Mouse (Mus musculus): ENCODE measurements around the gene Disp2. TPM values are rescaled to one million over a fixed set of nuclear protein-coding genes. Genes with fewer than 3 reads are reported as not detected.

Gene Disp2
- polyA plus RNA-seq, 1 experiment from 2014 or later = 20.9 TPM

DNA sequence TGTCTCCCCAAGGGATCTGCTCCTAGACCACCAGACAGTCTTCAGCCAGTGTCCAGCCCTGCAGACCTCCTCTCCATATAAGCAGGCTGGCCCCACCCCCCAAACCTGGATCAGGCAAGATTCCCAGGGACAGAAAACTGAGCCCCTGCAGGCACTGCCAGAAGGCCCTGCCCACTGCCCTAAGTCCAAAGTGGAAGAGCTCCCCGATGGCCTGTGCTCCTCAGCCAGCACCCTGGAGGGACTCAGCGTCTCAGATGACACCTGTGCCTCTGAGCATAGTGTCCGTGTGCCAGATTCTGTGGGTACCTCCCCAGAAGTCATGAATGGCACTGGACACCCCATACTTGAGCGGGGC is 12.7 kb downstream of the Disp2 start:
- Histone ChIP-seq H3K36me3 (peaks cover 24% of the 10 kb centered on the region), H3K9me3 (replicated peaks) (no peaks in the 10 kb centered on the region)

DNA sequence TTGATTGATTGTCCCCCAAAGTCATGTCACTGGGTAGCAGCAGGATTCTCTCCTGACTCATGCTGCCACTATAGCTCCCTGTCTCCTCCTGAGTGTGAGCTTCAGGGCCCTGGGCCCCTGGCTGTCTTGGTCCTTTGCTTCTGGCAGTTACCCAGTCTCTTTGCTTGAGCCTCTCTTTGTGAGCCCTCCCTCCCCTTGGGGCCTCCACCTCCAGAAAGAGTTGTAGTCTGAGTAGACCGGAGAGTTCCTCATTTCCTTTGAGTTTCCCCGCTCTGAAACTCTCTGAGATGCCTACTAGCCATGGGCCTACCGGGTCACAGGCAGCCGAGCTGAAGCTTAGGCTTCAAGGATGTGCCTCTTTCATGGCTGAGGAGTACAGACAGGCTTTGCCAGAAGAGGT is 14.1 kb downstream of the Disp2 start:
- 82% methylated on average over 4 of the region's 4 CpGs for WGBS
- Histone ChIP-seq H3K4me2 (replicated peaks) (no peak overlapping the region), H3K4me3 (no peak overlapping the region), H3K27me3 (peaks cover 20% of the 10 kb centered on the region), H3K36me3 (peaks cover 22% of the 10 kb centered on the region), H3K27ac (no peak overlapping the region), H3K9ac (no peak overlapping the region), H3K4me1 (peaks cover 9% of the 10 kb centered on the region; the same call in 1 of the 2 replicates), H3K9me3 (replicated peaks) (no peaks in the 10 kb centered on the region; the same call in 1 of the 2 replicates)
- no peak for ATAC-seq (ENCODE audit: low FRiP score)

More for the DNA sequence above, 12.7 kb downstream of the Disp2 start:
- ATAC-seq (ENCODE audit: low FRiP score) = no peak
- Histone ChIP-seq H3K4me3 (no peak overlapping the region), H3K4me2 (replicated peaks) (no peak overlapping the region), H3K4me1 (peaks cover 9% of the 10 kb centered on the region; the same call in 1 of the 2 replicates), H3K27ac (no peak overlapping the region), H3K27me3 (peaks cover 22% of the 10 kb centered on the region), H3K9ac (no peak overlapping the region)
- WGBS = 77% methylated on average over 4 of the region's 4 CpGs

DNA sequence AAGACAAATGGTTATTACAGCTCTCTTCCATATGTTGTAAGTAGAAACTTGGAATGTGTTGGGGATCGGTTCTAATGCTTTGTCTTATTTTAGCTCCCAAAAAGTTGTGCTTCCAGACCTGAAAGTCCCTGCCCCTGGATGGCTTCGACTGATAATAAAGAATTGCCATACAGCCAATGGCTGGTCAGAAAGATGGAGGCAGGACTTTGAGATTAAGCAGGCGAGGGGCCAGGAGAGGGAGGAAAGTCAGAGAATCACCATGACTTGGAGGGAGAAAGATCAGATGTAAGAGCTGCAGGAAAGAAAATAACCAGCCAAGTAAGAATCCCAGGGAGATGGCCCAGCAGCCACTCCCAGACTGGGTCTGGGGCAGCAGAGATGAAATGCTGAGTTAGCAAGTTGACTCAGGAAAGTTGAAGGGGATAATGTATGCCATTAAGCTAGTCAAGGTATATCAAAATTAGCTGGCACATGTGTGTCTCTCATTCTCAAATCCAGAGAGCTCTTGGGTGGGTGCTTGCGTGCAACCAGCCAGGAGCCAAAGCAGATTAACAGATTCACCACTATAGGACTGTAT is 23.1 kb downstream of the Disp2 start:
- Histone ChIP-seq H3K4me1 (no peaks in the 10 kb centered on the region), H3K27ac (no peak overlapping the region), H3K4me3 (no peak overlapping the region), H3K36me3 (no peaks in the 10 kb centered on the region), H3K4me2 (replicated peaks) (no peak overlapping the region), H3K27me3 (no peaks in the 10 kb centered on the region), H3K9me3 (replicated peaks) (no peaks in the 10 kb centered on the region; the same call in 1 of the 2 replicates), H3K9ac (no peak overlapping the region)
- no peak for ATAC-seq (ENCODE audit: low FRiP score)
- 73% methylated on average over 4 of the region's 4 CpGs for WGBS

DNA sequence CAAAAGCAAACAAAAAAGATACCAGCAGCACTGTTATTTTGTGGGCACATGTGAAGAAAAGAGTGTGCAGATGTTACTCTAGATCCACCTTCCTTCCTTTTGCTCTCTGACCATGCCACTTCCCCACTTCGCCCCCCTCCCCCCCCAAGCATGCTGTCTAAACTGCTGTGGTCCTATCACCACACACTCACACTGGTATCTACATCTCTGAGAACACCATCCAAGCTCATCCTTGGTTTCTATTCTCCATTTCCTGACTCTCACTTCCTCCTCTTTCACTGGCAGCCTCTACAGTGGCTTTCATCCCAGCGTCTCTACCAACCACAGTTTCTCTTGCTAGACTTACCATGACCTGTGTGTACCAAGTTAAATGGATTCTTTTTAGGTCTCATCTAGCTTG is 25.0 kb downstream of the Disp2 start:
- no peak for ATAC-seq (ENCODE audit: low FRiP score)
- Histone ChIP-seq H3K9ac (no peak overlapping the region), H3K4me1 (no peaks in the 10 kb centered on the region), H3K4me2 (replicated peaks) (no peak overlapping the region), H3K27ac (no peak overlapping the region), H3K36me3 (no peaks in the 10 kb centered on the region), H3K27me3 (no peaks in the 10 kb centered on the region), H3K4me3 (no peak overlapping the region), H3K9me3 (replicated peaks) (no peaks in the 10 kb centered on the region)
- WGBS = 85% methylated on average over 2 of the region's 2 CpGs

DNA sequence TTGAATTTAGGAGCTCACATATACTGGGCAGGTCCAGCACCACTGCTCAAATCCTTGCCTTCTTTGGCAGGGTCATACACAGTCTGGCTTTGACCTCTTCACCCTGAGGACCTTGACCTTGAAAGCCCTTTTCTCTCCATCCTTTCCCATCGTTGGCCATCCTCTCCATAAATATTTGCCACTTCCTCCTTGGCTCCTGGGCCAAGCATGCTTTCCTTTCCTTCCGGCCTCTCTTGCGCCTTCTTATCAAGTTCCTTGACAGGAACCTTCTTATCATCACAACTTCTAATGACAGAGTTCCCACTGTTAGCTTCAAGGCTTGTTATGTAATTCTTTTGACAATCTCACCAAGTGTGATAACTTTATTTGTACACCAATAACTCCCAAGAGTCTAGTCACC is 25.6 kb downstream of the Disp2 start:
- 76% methylated on average over 3 of the region's 3 CpGs for whole genome bisulfite sequencing
- Histone ChIP-seq H3K27me3 (no peaks in the 10 kb centered on the region), H3K4me2 (replicated peaks) (no peak overlapping the region), H3K9me3 (replicated peaks) (no peaks in the 10 kb centered on the region), H3K4me3 (no peak overlapping the region), H3K4me1 (no peaks in the 10 kb centered on the region), H3K9ac (no peak overlapping the region), H3K36me3 (no peaks in the 10 kb centered on the region), H3K27ac (no peak overlapping the region)
- ATAC-seq (ENCODE audit: low FRiP score) = no peak

DNA sequence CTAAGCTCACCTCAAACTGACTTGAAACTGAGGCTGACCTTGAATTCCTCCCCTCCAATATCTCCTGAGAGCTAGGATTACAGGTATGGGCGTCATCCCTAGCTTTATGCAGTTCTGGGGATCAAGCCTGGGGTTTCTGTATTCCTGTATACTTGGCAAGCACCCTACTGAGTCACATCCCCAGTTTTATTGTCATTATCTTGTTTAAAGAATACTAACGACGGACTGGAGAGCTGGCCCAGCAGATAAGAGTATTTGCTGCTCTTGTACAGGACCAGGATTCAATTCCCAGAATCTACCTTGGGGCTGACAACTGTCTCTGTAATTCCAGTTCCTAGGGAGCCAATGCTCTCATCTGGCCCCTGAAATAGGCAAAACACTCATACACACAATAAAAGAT is 26.2 kb downstream of the Disp2 start:
- ATAC-seq (ENCODE audit: low FRiP score) = no peak
- Histone ChIP-seq H3K9me3 (replicated peaks) (no peaks in the 10 kb centered on the region), H3K9ac (no peak overlapping the region), H3K4me2 (replicated peaks) (no peak overlapping the region), H3K27me3 (no peaks in the 10 kb centered on the region), H3K36me3 (no peaks in the 10 kb centered on the region), H3K27ac (no peak overlapping the region), H3K4me3 (no peak overlapping the region), H3K4me1 (no peaks in the 10 kb centered on the region)
- 53% methylated on average over 3 of the region's 3 CpGs for WGBS

DNA sequence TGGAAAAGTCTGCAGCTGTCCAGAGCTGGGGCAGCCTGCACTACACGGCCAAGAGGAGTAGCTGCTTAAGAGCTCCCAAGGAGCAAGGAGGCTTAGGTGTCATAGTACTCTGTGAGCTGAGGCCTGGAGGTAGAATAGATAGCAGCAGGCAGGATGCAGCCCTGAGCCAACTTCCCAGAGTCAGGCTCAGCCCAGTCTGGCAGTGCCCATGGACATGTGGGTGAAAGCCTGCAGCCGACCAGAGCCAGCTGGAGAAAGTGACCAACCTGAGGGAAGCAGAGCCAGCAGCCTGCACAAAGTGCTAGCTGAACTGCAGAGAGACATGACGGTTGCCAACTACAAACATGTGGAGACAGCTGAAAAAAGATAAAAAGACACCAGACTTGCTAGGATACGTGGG is 27.3 kb downstream of the Disp2 start:
- no peaks in the 10 kb centered on the region for H3K36me3 ChIP-seq
- no peak overlapping the region for H3K4me3 ChIP-seq
- no peak overlapping the region for H3K9ac ChIP-seq
- no peaks in the 10 kb centered on the region for H3K9me3 ChIP-seq (replicated peaks)
- 76% methylated on average over 4 of the region's 4 CpGs for whole genome bisulfite sequencing
- no peak for ATAC-seq (ENCODE audit: low FRiP score)
- H3K27me3 ChIP-seq = no peaks in the 10 kb centered on the region
- no peak overlapping the region for H3K4me2 ChIP-seq (replicated peaks)
- H3K4me1 ChIP-seq = no peaks in the 10 kb centered on the region
- no peak overlapping the region for H3K27ac ChIP-seq

DNA sequence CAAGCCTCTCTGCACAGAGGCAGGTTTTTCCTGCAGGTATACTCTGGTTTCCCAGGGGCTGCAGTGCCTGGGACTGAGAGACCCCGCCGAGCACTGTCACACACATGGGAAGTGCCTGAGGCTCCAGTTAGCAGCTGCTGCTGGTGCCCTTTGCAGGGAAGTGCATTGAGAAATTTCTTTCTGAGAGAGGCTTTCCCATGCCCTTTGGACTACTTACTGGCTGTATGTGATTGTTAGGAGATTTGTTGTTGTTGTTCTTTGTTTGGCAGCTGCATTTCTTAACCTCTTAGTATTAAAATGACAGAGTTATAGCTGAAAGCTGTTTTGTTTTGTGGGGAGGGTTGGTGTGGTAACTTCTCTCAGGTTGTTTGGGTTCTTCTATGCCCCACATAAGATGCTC is 31.3 kb downstream of the Disp2 start:
- Histone ChIP-seq H3K4me3 (no peak overlapping the region), H3K9me3 (replicated peaks) (no peaks in the 10 kb centered on the region), H3K4me2 (replicated peaks) (no peak overlapping the region), H3K4me1 (peaks cover 18% of the 10 kb centered on the region), H3K9ac (no peak overlapping the region), H3K36me3 (no peaks in the 10 kb centered on the region), H3K27ac (no peak overlapping the region), H3K27me3 (no peaks in the 10 kb centered on the region)
- WGBS = 6% methylated on average over 2 of the region's 2 CpGs
- no peak for ATAC-seq (ENCODE audit: low FRiP score)

DNA sequence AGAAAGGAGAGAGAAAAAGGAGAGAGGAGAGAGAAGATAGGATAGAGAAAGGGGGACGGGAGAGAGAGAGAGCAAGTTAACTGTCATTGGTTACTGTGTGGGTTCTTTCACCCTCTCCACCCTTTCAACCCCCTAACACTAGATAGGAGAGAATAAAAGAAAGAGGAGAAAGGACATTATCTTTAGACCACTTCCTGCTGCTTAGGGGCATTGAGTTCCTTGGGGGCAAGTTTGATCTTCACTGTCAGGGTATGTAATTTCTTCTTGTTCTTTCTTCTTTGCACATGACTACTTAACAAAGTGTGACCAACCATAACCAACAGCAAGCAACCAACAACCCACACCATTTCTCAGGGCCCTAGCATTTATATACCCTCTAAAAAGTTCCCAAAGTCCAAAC is 33.2 kb downstream of the Disp2 start:
- no peak overlapping the region for H3K9ac ChIP-seq
- no peak overlapping the region for H3K27ac ChIP-seq
- no peaks in the 10 kb centered on the region for H3K27me3 ChIP-seq
- ATAC-seq (ENCODE audit: low FRiP score) = no peak
- H3K36me3 ChIP-seq = peaks cover 6% of the 10 kb centered on the region
- no peaks in the 10 kb centered on the region for H3K9me3 ChIP-seq (replicated peaks)
- H3K4me3 ChIP-seq = no peak overlapping the region
- 90% methylated on average over 1 of the region's 1 CpGs for WGBS
- H3K4me2 ChIP-seq (replicated peaks) = no peak overlapping the region
- H3K4me1 ChIP-seq = peaks cover 20% of the 10 kb centered on the region

DNA sequence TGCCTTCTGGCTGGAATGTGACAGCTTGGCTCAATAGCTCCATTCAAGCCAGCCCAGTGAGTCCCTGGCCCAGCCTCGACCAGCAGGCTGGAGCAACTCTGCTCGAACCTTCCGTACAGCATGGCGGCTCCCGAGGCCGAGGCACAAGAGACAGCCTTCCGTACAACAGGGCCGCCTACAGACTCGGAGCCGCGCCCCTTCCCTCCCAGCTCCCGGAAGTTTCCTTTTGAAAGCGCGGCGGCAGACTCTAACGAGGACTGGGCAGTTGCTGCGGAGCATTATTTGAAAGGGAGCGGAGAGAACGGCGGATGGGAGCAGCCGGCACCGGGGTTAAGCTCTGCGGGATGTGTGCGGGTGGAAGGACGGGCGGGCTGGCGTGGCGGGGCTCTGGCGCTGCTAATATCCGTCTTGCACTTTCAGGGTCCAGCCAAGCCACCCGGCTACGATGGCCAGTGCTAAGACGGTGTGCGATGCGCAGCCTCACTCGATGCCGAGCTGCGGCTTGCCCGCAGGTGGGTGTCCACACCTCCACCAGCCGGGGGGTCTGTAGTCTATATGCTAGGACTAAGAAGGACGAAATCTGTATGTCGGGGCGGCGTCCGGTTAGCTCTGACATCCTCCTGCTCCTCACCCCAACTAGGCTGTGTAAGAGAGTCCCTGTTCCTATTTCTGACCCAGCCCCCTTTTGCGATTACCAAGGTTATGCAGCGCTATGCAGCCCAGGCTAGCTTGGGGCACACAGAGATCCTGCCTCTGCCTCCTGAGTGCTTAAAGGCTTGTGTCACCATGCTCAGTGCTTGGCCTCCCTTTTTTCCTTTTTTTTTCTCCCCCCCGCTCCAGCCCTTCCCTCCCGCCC is 34.7 kb downstream of the Disp2 start, which contains the start of gene Knstrn:
Gene Knstrn, plus strand, starts transcription at position 23 of the 856 bp plus-strand sequence.
- H3K27me3 ChIP-seq = no peaks in the 10 kb centered on the region
- H3K27ac ChIP-seq = 0 out of 2 replicates have a peak within 1 kb of the TSS, but pooled peaks have one; percentile 31
- peak; percentile 97 for ATAC-seq (ENCODE audit: low FRiP score)
- H3K9ac ChIP-seq = peak within 1 kb of the TSS; percentile 60
- peaks cover 20% of the 10 kb centered on the region for H3K4me1 ChIP-seq
- H3K4me3 ChIP-seq = peak within 1 kb of the TSS; percentile 64
- 1% methylated on average over 49 of the region's 49 CpGs for WGBS
- no peaks in the 10 kb centered on the region for H3K9me3 ChIP-seq (replicated peaks)
- H3K4me2 ChIP-seq (replicated peaks) = peak within 1 kb of the TSS; percentile 91
- peaks cover 21% of the 10 kb centered on the region for H3K36me3 ChIP-seq

DNA sequence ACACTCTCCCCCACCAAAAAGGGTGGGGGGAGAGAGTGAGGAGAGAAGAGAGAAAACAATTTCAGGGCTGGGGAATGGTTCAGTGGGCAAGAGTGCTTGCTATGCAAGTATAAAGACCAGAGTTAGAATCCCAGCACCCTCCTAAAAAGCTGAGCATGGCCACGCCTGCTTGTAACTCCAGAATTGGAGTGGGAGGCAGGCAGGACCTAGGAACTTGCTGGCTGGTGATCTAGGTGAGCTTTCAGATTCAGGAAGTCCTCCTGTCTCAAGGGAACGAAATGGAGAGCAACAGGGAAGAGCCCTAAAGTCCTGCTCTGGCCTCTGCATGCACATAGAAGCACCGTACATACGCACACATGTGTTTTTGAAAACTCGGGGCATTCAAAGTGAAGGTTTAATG is 43.3 kb downstream of the Disp2 start:
- peaks cover 51% of the 10 kb centered on the region for H3K36me3 ChIP-seq
- no peak overlapping the region for H3K9ac ChIP-seq
- H3K4me3 ChIP-seq = no peak overlapping the region
- WGBS = 93% methylated on average over 5 of the region's 5 CpGs
- no peak overlapping the region for H3K27ac ChIP-seq
- no peak overlapping the region for H3K4me2 ChIP-seq (replicated peaks)
- no peak for ATAC-seq (ENCODE audit: low FRiP score)
- H3K4me1 ChIP-seq = no peaks in the 10 kb centered on the region
- H3K27me3 ChIP-seq = no peaks in the 10 kb centered on the region
- H3K9me3 ChIP-seq (replicated peaks) = no peaks in the 10 kb centered on the region

DNA sequence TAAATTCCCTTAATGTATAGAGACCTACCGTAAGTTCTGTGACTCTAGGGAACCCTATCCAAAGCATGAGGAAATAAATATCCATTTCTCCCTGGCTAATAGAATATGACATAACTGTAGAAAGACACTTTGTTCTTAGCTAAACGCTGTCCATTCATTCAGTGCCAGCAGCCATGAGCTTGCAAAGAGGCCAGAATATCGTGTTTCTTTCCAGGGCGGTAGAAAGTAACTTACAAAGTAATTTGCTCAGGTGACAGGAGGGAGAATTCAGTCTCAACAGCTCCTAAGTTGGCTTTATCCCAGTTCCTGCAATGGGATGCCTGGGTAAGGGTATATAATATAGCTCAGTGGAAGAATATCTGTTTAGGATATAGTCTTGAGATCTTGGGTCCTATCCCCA is 44.9 kb downstream of the Disp2 start:
- Histone ChIP-seq H3K4me2 (replicated peaks) (no peak overlapping the region), H3K4me1 (no peaks in the 10 kb centered on the region), H3K9ac (no peak overlapping the region), H3K27me3 (no peaks in the 10 kb centered on the region), H3K27ac (no peak overlapping the region), H3K36me3 (peaks cover 49% of the 10 kb centered on the region), H3K9me3 (replicated peaks) (no peaks in the 10 kb centered on the region), H3K4me3 (no peak overlapping the region)
- WGBS = 96% methylated on average over 4 of the region's 4 CpGs
- no peak for ATAC-seq (ENCODE audit: low FRiP score)

DNA sequence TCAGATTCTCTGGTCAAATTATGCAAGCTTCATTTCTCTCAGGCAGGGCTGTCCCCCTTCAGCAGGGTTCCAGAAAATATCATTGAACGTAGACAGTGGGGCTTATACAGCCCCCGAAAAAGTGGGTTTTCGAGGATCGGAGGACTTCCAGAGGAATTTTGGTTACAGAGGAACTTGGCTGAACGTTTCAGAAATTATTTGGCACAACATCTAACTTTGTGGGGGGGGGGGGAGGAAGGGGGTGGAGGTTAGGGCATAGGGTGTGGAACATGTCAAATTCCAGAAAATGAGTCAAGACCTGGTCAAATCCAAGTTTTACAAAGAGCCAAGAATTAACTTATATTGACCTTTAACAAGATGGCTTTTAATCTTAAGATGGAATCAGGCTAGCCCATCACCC is 49.6 kb downstream of the Disp2 start:
- Histone ChIP-seq H3K4me2 (replicated peaks) (no peak overlapping the region), H3K27me3 (no peaks in the 10 kb centered on the region), H3K27ac (no peak overlapping the region), H3K9ac (no peak overlapping the region), H3K36me3 (peaks cover 62% of the 10 kb centered on the region), H3K4me3 (no peak overlapping the region), H3K4me1 (no peaks in the 10 kb centered on the region), H3K9me3 (replicated peaks) (no peaks in the 10 kb centered on the region)
- no peak for ATAC-seq (ENCODE audit: low FRiP score)
- 95% methylated on average over 5 of the region's 5 CpGs for WGBS
